Mouse (Mus musculus) heart, postnatal 0 days (tissue): ENCODE measurements around the gene Grin2a.

ENCODE experiments used
- CTCF ChIP-seq: IDR thresholded peaks from 2 replicates; pipeline ENCODE4 v1.5.1; 2016; ENCODE audit warnings: antibody characterized with exemption, control low read depth, low read depth
- EP300 ChIP-seq: IDR thresholded peaks from 2 replicates; pipeline ENCODE4 v1.6.1; 2016; ENCODE audit warnings: antibody characterized with exemption, low read depth

GRCm38 (mm10) chr16:9972705-9973104 is 22.7 kb downstream of the Grin2a start:
- TF ChIP-seq CTCF (no peak), EP300 (no peak)
